Mouse (Mus musculus) lung, postnatal 0 days (tissue): ENCODE results near the gene Il17c.

Experiments
- CTCF ChIP-seq: IDR thresholded peaks from 2 replicates; pipeline ENCODE4 v1.5.1; 2016; ENCODE audit warnings: antibody characterized with exemption, mild to moderate bottlenecking
- EP300 ChIP-seq: IDR thresholded peaks from 2 replicates; pipeline ENCODE4 v1.6.1; 2016; ENCODE audit warnings: antibody characterized with exemption, mild to moderate bottlenecking, control low read depth

DNA sequence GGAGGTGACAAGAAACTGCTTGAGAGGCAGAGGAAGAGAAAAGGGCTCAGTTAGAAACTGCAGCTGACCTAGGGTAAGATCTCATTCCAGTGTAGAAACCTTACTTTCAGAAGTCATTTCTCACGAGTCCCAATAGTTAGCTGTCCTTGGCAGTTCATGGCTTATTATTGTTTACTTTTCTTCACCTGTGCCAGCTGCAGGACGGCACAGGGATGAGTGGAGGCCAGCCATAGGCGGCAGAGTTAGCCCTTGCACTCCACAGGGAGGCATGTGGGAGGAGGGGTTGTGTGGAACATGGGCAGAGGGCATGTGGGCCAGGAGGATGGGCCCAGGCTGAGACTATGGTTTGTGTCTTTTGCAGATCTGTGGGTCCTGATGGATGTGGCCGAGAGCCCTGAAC lies 38.8 kb upstream of the Il17c start:
- TF ChIP-seq CTCF (no peak), EP300 (no peak)
